Mouse (Mus musculus) right cerebral cortex, postnatal 25 days (tissue): ENCODE measurements around the gene Pdk1.
"Not testable (repeated sequence)": the region's sequence is repeated elsewhere in the genome, so short reads cannot be mapped to it uniquely, and the experiment has no call there.

Experiments used
- DNase-seq: peaks from one replicate; pipeline ENCODE4 v3.0.0; 2022

Pdk1 gene

DNA sequence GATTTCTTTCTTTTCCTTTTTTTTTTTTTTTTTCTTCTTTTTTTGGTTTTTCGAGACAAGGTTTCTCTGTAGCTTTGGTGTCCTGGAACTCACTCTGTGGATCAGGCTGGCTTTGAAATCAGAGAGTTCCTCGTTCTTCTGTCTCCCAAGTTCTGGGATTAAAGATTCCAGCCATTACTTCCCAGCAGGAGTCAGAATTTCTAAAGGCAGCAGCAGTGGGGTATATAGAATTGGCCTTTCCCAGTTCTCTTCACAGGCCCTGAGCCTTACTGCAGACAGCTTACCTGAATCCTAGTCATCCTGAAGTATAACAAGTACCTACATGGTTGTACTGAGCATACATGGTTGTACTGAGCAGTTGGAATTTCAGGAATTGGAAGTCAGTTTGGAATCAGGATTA, 1.8 kb downstream of the Pdk1 start:
- DNase-seq = no peak

DNA sequence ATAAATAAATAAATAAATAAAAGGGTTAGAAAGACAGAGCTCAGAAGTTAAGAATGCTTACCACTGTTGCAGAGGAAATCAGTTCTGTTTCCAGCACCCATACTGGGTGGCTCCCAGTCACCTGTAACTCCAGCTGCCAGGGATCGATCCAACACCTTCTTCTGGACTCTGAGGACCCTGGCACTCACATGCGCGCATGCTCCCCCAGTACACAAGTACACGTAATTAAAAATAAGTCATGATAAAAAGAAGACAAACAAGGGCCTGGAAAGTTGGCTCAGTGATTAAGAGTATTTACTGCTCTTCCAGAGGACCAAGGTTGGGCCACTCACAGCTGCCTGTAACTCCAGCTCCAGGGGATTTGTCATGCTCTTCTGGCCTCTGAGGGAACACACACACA, 4.8 kb downstream of the Pdk1 start:
- no peak for DNase-seq

DNA sequence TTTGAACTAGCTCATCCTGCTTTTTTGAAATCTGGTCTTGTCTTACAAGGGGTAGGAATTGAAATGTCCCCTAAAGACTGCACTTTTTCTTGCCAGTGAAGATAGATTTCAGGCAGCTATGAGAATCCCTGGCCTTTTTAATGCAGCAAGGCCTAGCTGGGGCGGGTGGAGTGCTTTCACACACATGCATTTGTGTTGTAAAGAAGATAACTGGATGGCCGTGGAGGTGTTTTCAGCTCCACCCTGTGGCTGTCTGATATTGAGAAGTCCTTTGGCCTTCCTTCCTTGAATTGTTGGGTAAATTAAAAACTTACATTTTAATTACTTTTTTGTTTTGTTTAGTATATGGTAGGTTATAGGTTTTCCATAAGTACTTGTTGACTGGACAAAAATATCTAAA, 5.4 kb downstream of the Pdk1 start:
- DNase-seq = no peak

GRCm38 (mm10) chr2:71878943-71879342, 5.9 kb downstream of the Pdk1 start:
- DNase-seq = no peak

DNA sequence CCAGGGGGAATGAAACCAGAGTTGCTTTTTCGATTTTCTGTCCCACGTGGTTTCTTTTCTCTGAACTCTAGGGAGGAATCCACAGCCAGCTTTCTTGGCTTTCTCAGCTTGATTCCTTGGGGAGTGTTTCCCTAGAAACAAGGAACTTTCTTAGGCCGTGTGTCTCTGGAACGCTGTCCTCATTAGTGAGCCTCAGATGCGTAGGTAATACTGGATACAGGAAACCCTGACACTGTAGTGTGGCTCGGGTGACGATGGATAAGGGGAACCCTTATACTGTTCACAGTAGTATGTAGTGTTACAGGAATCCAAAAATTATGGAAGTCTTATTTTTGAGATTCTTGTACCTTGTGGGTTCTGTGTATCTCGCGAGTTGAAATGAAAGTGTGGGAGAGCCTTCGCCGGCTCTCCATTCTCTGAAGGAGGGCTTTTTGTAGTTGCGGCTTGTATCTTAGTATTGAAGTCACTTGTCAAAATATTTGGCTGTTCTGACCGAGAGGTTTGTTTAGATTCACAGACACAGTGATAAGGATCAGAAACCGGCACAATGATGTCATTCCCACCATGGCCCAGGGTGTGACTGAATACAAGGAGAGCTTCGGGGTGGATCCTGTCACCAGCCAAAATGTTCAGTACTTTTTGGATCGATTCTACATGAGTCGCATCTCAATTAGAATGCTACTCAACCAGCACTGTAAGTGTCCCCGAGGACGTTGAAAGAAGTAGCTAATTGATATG, 10.1 kb downstream of the Pdk1 start:
- DNase-seq = no peak

GRCm38 (mm10) chr2:71887269-71887668, 14.2 kb downstream of the Pdk1 start:
- no peak for DNase-seq

DNA sequence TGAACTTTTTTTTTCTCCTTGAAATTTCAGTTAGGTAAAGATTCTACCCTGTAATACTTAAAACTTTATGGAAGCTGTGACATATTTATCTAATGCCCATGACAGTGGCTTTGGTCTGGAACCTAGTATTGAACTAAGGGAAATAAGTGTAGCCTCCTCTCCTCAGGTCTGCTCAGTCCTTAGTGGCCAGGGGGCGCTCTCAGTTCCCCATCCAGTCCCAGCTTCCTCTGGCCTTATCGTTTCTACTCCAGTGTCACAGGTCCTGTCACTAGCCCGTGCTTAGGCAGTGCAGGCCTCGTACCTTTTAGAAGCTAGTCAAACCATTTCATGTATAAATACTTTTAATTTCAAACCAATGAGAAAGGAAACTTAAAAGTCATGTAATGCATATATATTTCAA, 15.4 kb downstream of the Pdk1 start:
- DNase-seq = no peak

DNA sequence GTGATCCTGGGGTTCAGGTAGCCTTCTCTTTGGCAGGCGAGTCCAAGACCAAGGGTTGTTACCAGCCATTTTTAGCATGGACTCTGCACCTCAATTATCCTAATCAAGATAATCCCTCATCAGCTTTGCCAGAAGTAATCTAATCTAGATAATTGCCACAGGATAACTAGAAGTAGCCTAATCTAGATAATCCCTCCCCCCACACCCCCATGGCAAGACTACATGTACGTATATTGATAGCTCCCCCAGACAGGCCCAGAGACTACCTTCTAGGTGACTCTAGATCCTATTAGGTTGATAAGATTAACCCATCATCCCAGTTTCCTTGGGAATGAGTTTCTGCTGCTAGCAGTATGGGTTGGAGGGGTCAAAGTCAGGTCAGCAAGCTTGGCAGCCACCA, 18.5 kb downstream of the Pdk1 start:
- no peak for DNase-seq

GRCm38 (mm10) chr2:71892741-71893349, 19.8 kb downstream of the Pdk1 start:
- DNase-seq = no peak

DNA sequence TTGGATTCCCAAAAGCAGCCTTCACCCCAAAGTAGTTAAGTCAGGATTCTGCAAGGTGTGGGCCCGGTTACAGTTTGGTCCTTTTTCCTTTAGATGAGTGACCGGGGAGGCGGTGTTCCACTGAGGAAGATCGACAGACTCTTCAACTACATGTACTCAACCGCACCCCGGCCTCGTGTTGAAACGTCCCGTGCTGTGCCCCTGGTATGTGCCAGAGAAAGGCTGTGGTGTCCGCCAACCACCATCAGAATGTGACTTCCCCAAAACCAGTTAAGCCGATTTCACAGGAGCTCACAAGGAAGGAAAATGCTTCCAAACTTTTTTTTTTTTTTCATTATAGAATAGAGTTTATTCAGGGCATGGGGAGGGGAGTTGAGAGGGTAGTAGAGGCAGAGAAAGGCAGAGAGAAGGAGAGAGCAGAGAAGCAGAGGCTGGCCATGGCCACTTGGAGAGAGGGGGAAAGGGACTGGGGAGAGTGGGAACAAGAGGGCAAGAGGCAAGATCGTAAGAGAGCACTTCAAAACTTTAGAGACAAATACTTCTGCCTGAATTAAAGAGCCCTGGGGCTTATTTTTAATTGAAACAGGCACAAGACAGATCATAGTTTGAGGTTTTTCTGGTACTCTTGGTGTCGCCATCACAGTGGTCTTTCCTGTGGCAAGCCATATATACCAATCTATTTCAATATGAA, 22.7 kb downstream of the Pdk1 start:
- DNase-seq = no peak

DNA sequence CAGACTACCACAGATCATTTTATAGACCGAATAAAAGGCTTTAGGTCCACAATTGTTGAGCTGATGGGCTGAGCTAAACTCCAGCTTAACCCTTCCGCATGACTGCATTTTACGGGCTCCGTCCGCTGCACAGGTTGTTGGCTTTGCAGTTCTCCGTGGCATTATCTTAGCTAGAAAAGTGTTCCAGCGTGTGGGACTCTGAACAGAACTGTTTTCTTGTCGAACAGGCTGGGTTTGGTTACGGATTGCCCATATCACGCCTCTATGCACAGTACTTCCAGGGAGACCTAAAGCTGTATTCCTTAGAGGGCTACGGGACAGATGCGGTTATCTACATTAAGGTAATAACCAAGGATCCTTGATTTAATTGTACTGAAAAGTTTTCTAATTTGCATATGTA, 24.4 kb downstream of the Pdk1 start:
- no peak for DNase-seq

GRCm38 (mm10) chr2:71898335-71898856, 25.4 kb downstream of the Pdk1 start:
- DNase-seq = peak; percentile 17

- DNase-seq = no peak
These were observed 26.9 kb downstream of the Pdk1 start for GRCm38 (mm10) chr2:71899886-71900285.

DNA sequence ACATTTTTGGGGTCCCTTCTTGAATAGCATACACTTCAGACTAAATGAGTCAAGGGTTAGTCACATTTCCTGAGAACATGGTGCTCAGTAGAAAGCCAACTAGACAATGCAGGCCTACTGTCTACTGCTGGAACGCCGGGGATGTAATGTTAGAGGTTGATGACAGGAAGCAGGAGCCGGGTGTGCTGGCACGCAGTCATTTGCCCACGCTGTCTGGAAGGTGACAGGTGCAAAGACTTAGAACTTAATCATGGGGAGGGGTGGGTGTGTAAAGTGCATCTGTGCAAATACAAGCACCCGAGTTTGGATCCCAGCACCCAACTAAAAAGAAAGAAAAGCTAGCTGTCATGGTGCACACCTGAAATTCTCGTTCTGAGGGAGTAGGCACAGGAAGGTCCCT, 32.1 kb downstream of the Pdk1 start:
- DNase-seq = no peak

GRCm38 (mm10) chr2:71906356-71906755, 33.3 kb downstream of the Pdk1 start:
- not testable (repeated sequence) for DNase-seq

- DNase-seq = no peak
These were observed 40.9 kb downstream of the Pdk1 start for GRCm38 (mm10) chr2:71913911-71914310.

GRCm38 (mm10) chr2:71919227-71919647, 46.2 kb downstream of the Pdk1 start:
- DNase-seq = no peak

DNA sequence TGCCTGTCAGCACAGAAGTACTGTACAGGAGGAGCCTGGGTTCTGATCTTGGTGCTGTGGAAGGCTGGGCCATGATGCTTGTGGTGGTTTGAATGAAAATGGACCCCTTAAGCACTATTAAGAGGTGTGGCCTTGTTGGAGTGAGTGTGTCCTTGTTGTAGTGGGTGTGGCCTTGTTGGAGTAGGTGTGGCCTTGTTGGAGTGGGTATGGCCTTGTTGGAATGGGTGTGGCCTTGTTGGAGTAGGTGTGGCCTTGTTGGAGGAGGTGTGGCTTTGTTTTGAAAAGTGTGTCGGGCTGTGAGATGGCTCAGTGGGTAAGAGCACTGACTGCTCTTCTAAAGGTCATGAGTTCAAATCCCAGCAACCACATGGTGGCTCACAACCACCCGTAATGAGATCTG, 51.9 kb downstream of the Pdk1 start:
- DNase-seq = not testable (repeated sequence)

DNA sequence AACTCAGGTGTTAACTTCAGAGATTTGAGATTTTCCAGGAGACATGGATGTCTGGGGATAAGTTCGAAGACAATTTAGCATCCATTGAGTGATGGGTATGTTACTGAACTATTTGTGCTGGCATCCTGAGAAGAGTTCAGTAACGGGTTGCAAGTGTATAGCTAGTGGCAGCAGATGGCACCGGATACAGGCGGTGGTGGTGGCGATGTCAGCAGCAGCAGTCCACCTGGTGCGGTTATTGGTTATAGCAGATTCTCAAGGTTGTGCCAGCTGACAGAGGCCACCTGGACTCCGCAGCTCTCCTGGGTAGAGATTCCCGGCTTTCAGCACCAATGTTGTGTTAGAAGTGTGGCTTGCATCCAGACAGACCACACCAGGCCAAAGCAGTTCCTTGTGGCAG, 61.0 kb downstream of the Pdk1 start:
- no peak for DNase-seq

GRCm38 (mm10) chr2:71936711-71937110, 63.7 kb downstream of the Pdk1 start:
- no peak for DNase-seq

GRCm38 (mm10) chr2:71937649-71938308, 64.8 kb downstream of the Pdk1 start:
- DNase-seq = no peak

GRCm38 (mm10) chr2:71938716-71939393, 65.8 kb downstream of the Pdk1 start:
- no peak for DNase-seq
